Mouse (Mus musculus) kidney, adult 10 weeks (tissue): ENCODE data around the gene March1. TPM values are rescaled to one million over a fixed set of nuclear protein-coding genes. Genes with fewer than 3 reads are reported as not detected.

Experiments
- polyA plus RNA-seq: library from polyadenylated mRNA; stranded (reverse); fragments of 350-450 nt; fragmentation: Illumina TruSeq; extraction: RNeasy Lipid Tissue Mini Kit (QIAGEN cat#74804); gene quantifications from one replicate; pipeline ENCODE4 v1.2.3, GENCODE M21; 2014; ENCODE audit warnings: low read depth, low replicate concordance

The March1 gene
- 7.2 TPM for polyA plus RNA-seq

GRCm38 (mm10) chr8:65617871-65618751 is at the start of gene March1:
Gene March1 (plus strand): TSS chr8:65617900.

GRCm38 (mm10) chr8:66486084-66486763 is 868.5 kb downstream of the March1 start, which contains the start of gene Tma16:
Gene Tma16 (minus strand): TSS chr8:66486530.

GRCm38 (mm10) chr8:66511537-66511936 is 893.8 kb downstream of the March1 start, which contains the start of gene Tktl2:
Gene Tktl2 (plus strand): TSS chr8:66511756.

